Mouse (Mus musculus) induced T-regulatory cell, adult 2 months (primary cell): ENCODE data around the gene Il1rapl2.
"Not testable (repeated sequence)": the region's sequence is repeated elsewhere in the genome, so short reads cannot be mapped to it uniquely, and the experiment has no call there.

Source experiments
- DNase-seq: peaks from one replicate; pipeline ENCODE4 v3.0.0-alpha.2; 2012; ENCODE audit warnings: low read depth

The Il1rapl2 gene

GRCm38 (mm10) chrX:138209480-138209879 lies 639.1 kb downstream of the Il1rapl2 start, which contains the start of gene Tex13a:
Gene Tex13a (minus strand): TSS chrX:138209580.
- DNase-seq, result no peak

GRCm38 (mm10) chrX:138234626-138235025 lies 664.2 kb downstream of the Il1rapl2 start:
- DNase-seq, result no peak

GRCm38 (mm10) chrX:138348736-138349135 lies 778.3 kb downstream of the Il1rapl2 start:
- DNase-seq, result not testable (repeated sequence)

- DNase-seq, result no peak
These were observed 863.4 kb downstream of the Il1rapl2 start for GRCm38 (mm10) chrX:138433794-138434193.

DNA sequence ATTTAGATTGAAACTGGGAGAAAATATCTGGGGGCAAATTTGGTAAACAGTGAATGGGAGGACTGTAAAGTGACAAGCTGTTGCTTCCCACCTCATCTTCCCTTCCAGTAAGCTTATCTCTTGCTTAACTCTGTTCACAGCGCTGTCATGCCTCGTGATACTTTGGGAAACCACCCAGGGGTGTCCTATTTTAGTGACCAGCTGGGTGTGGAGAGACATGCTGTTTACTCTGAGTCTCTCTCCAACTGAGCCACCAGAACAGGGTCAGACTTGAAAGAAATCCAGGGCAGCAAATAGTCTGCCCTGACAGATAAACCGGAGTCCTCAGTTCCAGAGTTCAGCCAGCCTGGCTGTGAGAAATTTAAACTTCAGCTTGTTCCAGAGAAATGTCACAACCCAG lies 867.5 kb downstream of the Il1rapl2 start:
- no peak for DNase-seq

GRCm38 (mm10) chrX:138449856-138450255 lies 879.4 kb downstream of the Il1rapl2 start:
- no peak for DNase-seq

GRCm38 (mm10) chrX:138478488-138478887 lies 908.1 kb downstream of the Il1rapl2 start:
- no peak for DNase-seq

DNA sequence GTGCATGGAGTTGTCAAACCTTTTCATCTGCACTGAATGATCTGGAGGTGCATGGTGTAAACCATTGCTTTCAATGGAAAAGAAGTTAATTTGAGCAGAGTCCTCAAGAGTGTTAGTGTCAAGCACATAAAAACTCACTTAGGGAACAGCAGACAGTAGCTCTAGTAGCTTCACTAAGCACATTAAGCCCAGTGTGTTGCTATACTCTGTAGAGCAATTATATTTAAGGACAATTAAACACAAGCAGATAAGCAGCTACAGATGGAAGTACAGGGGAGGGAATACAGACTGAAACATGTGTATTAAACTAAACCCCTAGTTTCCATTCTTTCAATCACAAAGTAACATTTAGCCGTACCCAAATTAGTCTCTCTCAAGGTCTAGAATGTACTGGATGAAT lies 930.1 kb downstream of the Il1rapl2 start:
- no peak for DNase-seq

DNA sequence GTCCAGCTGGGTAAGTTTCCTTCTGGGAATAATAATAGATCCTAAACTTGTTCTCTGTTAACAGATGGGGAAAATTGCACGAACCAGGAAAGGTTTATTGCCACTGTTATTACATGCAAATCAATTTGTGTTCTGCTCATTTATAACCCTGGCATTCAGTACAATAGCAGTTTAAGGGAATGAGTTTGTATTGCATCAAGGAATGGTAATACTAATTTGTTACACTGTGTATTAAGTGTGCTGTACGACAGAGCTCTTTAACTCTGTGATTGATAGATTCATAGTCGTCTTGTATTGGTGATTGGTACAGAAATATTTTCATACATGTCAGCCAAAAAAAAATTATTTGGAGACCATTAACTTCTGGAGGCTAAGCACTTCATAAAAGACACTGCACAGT lies 934.6 kb downstream of the Il1rapl2 start:
- DNase-seq, result no peak

- no peak for DNase-seq
These were observed 1049.7 kb downstream of the Il1rapl2 start for GRCm38 (mm10) chrX:138620106-138620505.

- no peak for DNase-seq
These were observed 1054.9 kb downstream of the Il1rapl2 start for GRCm38 (mm10) chrX:138625311-138625710.

- DNase-seq, result no peak
These were observed 1152.0 kb downstream of the Il1rapl2 start for GRCm38 (mm10) chrX:138722372-138722771.

DNA sequence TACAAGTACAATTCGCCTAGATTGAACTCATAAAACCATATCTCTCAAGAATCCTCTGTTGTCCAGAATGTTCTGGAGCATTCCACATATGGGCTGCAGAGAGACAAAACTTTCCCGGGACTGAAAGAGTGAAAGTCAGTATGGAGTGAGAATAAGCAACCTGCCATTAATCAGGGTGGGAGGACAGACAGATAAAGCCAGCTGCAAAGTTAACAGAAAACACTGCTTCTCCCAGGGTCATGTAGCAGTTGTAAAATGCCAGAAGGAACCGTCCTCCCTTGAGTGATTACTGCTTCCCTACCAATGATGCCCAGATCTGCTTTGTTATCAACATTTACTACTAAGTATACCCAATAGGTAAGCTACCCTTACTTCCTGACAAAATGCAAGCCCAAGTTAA lies 1230.5 kb downstream of the Il1rapl2 start:
- DNase-seq, result no peak

- DNase-seq, result no peak
These were observed 1261.5 kb downstream of the Il1rapl2 start for GRCm38 (mm10) chrX:138831876-138832275.

GRCm38 (mm10) chrX:138833894-138834293 lies 1263.5 kb downstream of the Il1rapl2 start:
- no peak for DNase-seq

GRCm38 (mm10) chrX:138838381-138838780 lies 1268.0 kb downstream of the Il1rapl2 start:
- no peak for DNase-seq
